Mouse (Mus musculus): Measurements from ENCODE around the gene Ttc5.

DNA sequence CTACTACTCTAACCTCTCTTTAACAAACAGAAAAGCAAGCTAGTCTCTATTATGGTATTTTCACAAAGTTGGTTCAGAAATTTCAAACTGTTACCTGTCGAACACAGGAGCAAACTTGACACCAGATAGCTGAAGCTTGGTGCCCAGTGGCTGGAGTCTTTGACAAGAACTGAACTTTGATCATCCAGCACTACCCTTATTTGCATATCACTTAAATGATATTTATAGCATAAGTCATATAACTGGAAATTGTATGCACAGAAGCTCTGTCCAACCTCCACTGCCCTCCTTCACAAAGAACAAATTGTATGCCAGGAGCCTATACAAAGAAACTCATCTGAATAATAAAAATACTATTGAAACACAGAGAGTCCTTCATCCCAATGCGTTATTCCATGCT, 43.7 kb downstream of the Ttc5 start:
- TF ChIP-seq CTCF (IDR thresholded peaks at IDR 0.05; ENCODE audit: low read depth): no peak
- no peak for TF ChIP-seq EP300 (IDR thresholded peaks at IDR 0.05; ENCODE audit: low read depth)
